Mouse (Mus musculus) R1 (cell line): Measurements from ENCODE around the gene Zfp97.
A peak's percentile ranks its signal among the peaks of the same experiment; 100 is the strongest.
"Not testable (repeated sequence)": the region's sequence is repeated elsewhere in the genome, so short reads cannot be mapped to it uniquely, and the experiment has no call there.

ENCODE experiments used
- DNase-seq: peaks from one replicate; pipeline ENCODE4 v3.0.0-alpha.2; 2018; ENCODE audit warnings: low read depth, low spot score

The Zfp97 gene

GRCm38 (mm10) chr17:17120830-17121502 lies at the start of gene Zfp97:
Zfp97 (plus strand) TSS chr17:17121415.
- not testable (repeated sequence) for DNase-seq

GRCm38 (mm10) chr17:17178757-17179413 lies 57.7 kb downstream of the Zfp97 start:
- not testable (repeated sequence) for DNase-seq

- DNase-seq: peak; percentile 67
These were observed 73.5 kb downstream of the Zfp97 start for GRCm38 (mm10) chr17:17194761-17195160.

- peak; percentile 74 for DNase-seq
These were observed 74.0 kb downstream of the Zfp97 start for GRCm38 (mm10) chr17:17195178-17195577.

- peak; percentile 100 for DNase-seq
These were observed 74.9 kb downstream of the Zfp97 start for GRCm38 (mm10) chr17:17196111-17196510.
